In genomic region chr8:78434340-78434739, GRCm38 (mm10) we compare ENCODE assay signal across 14 mouse cellular contexts. TPM values are rescaled to one million over a fixed set of nuclear protein-coding genes. Genes with fewer than 3 reads are reported as not detected.
DNase-seq lines count a peak whose midpoint lies in the region; ATAC-seq and TF ChIP-seq lines count a peak whose summit lies in the region.
"Had no signal": no experiment of that assay in that cellular context is flagged by ENCODE, and none has a peak within 500 bp of the region (broad histone marks: within the 10 kb centered on the region; RNA-seq: fewer than 3 reads in every experiment).

No protein-coding gene starts in this region.

- no peak for ATAC-seq in intestine, embryonic 15.5 days
- no peak for ATAC-seq in intestine, embryonic 16.5 days
- no peak for ATAC-seq in forebrain, embryonic 14.5 days
- ATAC-seq in hindbrain, postnatal 0 days: no peak
- ATAC-seq in neural tube, embryonic 14.5 days (ENCODE audit: low read depth): no peak

- no peaks in the 10 kb centered on the region for H3K36me3 ChIP-seq in intestine, embryonic 15.5 days
- H3K36me3 ChIP-seq in intestine, embryonic 16.5 days (ENCODE audit: control insufficient read depth, insufficient read depth, low read length): no peaks in the 10 kb centered on the region
- H3K36me3 ChIP-seq in forebrain, embryonic 14.5 days (ENCODE audit: control insufficient read depth, insufficient read depth, low read length): no peaks in the 10 kb centered on the region
- H3K36me3 ChIP-seq in hindbrain, postnatal 0 days (ENCODE audit: insufficient read depth, low read length): no peaks in the 10 kb centered on the region
- H3K36me3 ChIP-seq in neural tube, embryonic 14.5 days (ENCODE audit: control insufficient read depth, insufficient read depth, low read length): no peaks in the 10 kb centered on the region

- no peak for DNase-seq in forebrain, embryonic 14.5 days (ENCODE audit: low spot score)
- DNase-seq in hindbrain, postnatal 0 days (ENCODE audit: low spot score): no peak
- DNase-seq in left cerebral cortex, adult 9 months (ENCODE audit: low spot score in 2 of 2): no peak
- DNase-seq in gastrocnemius, postnatal 36 days: no peak
- DNase-seq: kidney, adult 8-10 months; layer of hippocampus, adult 9-11 months; liver; lung, postnatal 10 days; right cerebral cortex, adult 18-20 months; thymus, postnatal 25 days had no signal

- no peaks in the 10 kb centered on the region for H3K9me3 ChIP-seq in intestine, embryonic 15.5 days
- H3K9me3 ChIP-seq in intestine, embryonic 16.5 days (ENCODE audit: control insufficient read depth, low read length): no peaks in the 10 kb centered on the region
- H3K9me3 ChIP-seq in forebrain, embryonic 14.5 days (replicated peaks; ENCODE audit: control insufficient read depth, low read length): no peaks in the 10 kb centered on the region
- no peaks in the 10 kb centered on the region for H3K9me3 ChIP-seq in hindbrain, postnatal 0 days (ENCODE audit: low read length)
- no peaks in the 10 kb centered on the region for H3K9me3 ChIP-seq in neural tube, embryonic 14.5 days (ENCODE audit: control insufficient read depth, low read length)

- 6% methylated on average over 8 of the region's 8 CpGs for WGBS in intestine, embryonic 15.5 days
- 4% methylated on average over 8 of the region's 8 CpGs for WGBS in intestine, embryonic 16.5 days
- WGBS in forebrain, embryonic 14.5 days: 1% methylated on average over 8 of the region's 8 CpGs
- WGBS in hindbrain, postnatal 0 days: 3% methylated on average over 8 of the region's 8 CpGs
- WGBS in neural tube, embryonic 14.5 days: 2% methylated on average over 8 of the region's 8 CpGs

- H3K9ac ChIP-seq in intestine, embryonic 15.5 days: no peak overlapping the region
- H3K9ac ChIP-seq in intestine, embryonic 16.5 days (ENCODE audit: low read depth, low read length): no peak overlapping the region
- H3K9ac ChIP-seq in forebrain, embryonic 14.5 days (ENCODE audit: low read length): no peak overlapping the region
- H3K9ac ChIP-seq in hindbrain, postnatal 0 days (replicated peaks; ENCODE audit: low read length): no peak overlapping the region; the same call in 1 of the 2 replicates
- 0 out of 2 replicates have a peak overlapping the region, but pooled peaks have one; percentile 16 for H3K9ac ChIP-seq in neural tube, embryonic 14.5 days (replicated peaks; ENCODE audit: low read depth, low read length)

- peak overlapping the region; percentile 31; the same call in 1 of the 2 replicates for H3K4me2 ChIP-seq in intestine, embryonic 15.5 days (replicated peaks)
- H3K4me2 ChIP-seq in intestine, embryonic 16.5 days (ENCODE audit: low read depth, low read length): no peak overlapping the region
- H3K4me2 ChIP-seq in forebrain, embryonic 14.5 days (ENCODE audit: low read length): peak overlapping the region; percentile 18; the same call in 1 of the 2 replicates
- H3K4me2 ChIP-seq in hindbrain, postnatal 0 days (ENCODE audit: low read depth, low read length): peak overlapping the region; percentile 77
- H3K4me2 ChIP-seq in neural tube, embryonic 14.5 days (ENCODE audit: low read depth, low read length): peak overlapping the region; percentile 78; the same call in 1 of the 2 replicates

- intact Hi-C loops in gastrocnemius, postnatal 36 days (cut with DNase I): no loop called here

- H3K27me3 ChIP-seq in intestine, embryonic 15.5 days (replicated peaks): peaks cover 68% of the 10 kb centered on the region
- peaks cover 66% of the 10 kb centered on the region for H3K27me3 ChIP-seq in intestine, embryonic 16.5 days (replicated peaks; ENCODE audit: control insufficient read depth, insufficient read depth, low read length)
- peaks cover 84% of the 10 kb centered on the region for H3K27me3 ChIP-seq in forebrain, embryonic 14.5 days (replicated peaks; ENCODE audit: control insufficient read depth, insufficient read depth, low read length)
- peaks cover 79% of the 10 kb centered on the region for H3K27me3 ChIP-seq in hindbrain, postnatal 0 days (ENCODE audit: insufficient read depth, low read length)
- H3K27me3 ChIP-seq in neural tube, embryonic 14.5 days (ENCODE audit: control insufficient read depth, insufficient read depth, low read length): peaks cover 50% of the 10 kb centered on the region
- H3K27me3 ChIP-seq: CH12.LX had no signal

- no peak overlapping the region for H3K4me3 ChIP-seq in intestine, embryonic 15.5 days (replicated peaks)
- H3K4me3 ChIP-seq in intestine, embryonic 16.5 days (ENCODE audit: low read length): no peak overlapping the region
- H3K4me3 ChIP-seq in forebrain, embryonic 14.5 days (ENCODE audit: low read depth, low read length): 0 out of 2 replicates have a peak overlapping the region, but pooled peaks have one; percentile 6
- peak overlapping the region; percentile 49 for H3K4me3 ChIP-seq in hindbrain, postnatal 0 days (ENCODE audit: low read length)
- H3K4me3 ChIP-seq in neural tube, embryonic 14.5 days (ENCODE audit: low read depth, low read length): peak overlapping the region; percentile 40

- no peak for TF ChIP-seq CTCF in hindbrain, postnatal 0 days (IDR thresholded peaks at IDR 0.05; ENCODE audit: low read depth)

- H3K4me1 ChIP-seq in intestine, embryonic 15.5 days (replicated peaks): peaks cover 13% of the 10 kb centered on the region
- H3K4me1 ChIP-seq in intestine, embryonic 16.5 days (ENCODE audit: control insufficient read depth, insufficient read depth, low read length): peaks cover 18% of the 10 kb centered on the region; the same call in 1 of the 2 replicates
- H3K4me1 ChIP-seq in forebrain, embryonic 14.5 days (ENCODE audit: control insufficient read depth, insufficient read depth, low read length): no peaks in the 10 kb centered on the region
- 0 out of 2 replicates have a peak, but pooled peaks cover 3% of the 10 kb centered on the region for H3K4me1 ChIP-seq in hindbrain, postnatal 0 days (ENCODE audit: insufficient read depth, low read length)
- 0 out of 2 replicates have a peak, but pooled peaks cover 12% of the 10 kb centered on the region for H3K4me1 ChIP-seq in neural tube, embryonic 14.5 days (ENCODE audit: control insufficient read depth, insufficient read depth, low read length)

- no peak overlapping the region for H3K27ac ChIP-seq in intestine, embryonic 15.5 days
- no peak overlapping the region for H3K27ac ChIP-seq in intestine, embryonic 16.5 days (ENCODE audit: low read length)
- H3K27ac ChIP-seq in forebrain, embryonic 14.5 days (ENCODE audit: low read depth, low read length): no peak overlapping the region
- H3K27ac ChIP-seq in hindbrain, postnatal 0 days: no peak overlapping the region
- H3K27ac ChIP-seq in neural tube, embryonic 14.5 days (ENCODE audit: low read depth, low read length): 0 out of 2 replicates have a peak overlapping the region, but pooled peaks have one; percentile 2

RNA-seq across cellular contexts. Expression of gene Pou4f2, which starts 2.1 kb away (rescaled TPM):
- polyA plus RNA-seq in intestine, embryonic 15.5 days (2015; fragmentation: Nextera tagmentation; extraction: Ambion mirVana): not detected in 2 replicates
- not detected in 2 replicates for polyA plus RNA-seq in intestine, embryonic 16.5 days (2015; fragmentation: Nextera tagmentation; extraction: Ambion mirVana)
- not detected in 2 replicates for polyA plus RNA-seq in forebrain, embryonic 14.5 days (2014; fragmentation: Nextera tagmentation; extraction: Ambion mirVana)
- total RNA-seq in hindbrain, postnatal 0 days (2014; rRNA removed): 3.9 and 7.8 TPM in 2 replicates
- 2.7 and 3.3 TPM in 2 replicates for polyA plus RNA-seq in hindbrain, postnatal 0 days (2015; fragmentation: Nextera tagmentation; extraction: Ambion mirVana)
- polyA plus RNA-seq in neural tube, embryonic 14.5 days (2014; fragmentation: Nextera tagmentation; extraction: Ambion mirVana): 3.6 and 5.4 TPM in 2 replicates
- total RNA-seq in gastrocnemius, postnatal 36 days (2021): not detected
- total RNA-seq: CH12.LX had no signal

Comparison
In these comparisons a context has a peak if more than half of its experiments do, and no peak if none do; other contexts are left out.
1. H3K4me3 ChIP-seq: peak in forebrain, embryonic 14.5 days (single experiment), hindbrain, postnatal 0 days (single experiment) and neural tube, embryonic 14.5 days (single experiment); none in intestine, embryonic 15.5 days (single experiment) and intestine, embryonic 16.5 days (single experiment).